Mouse (Mus musculus) erythroblast, embryonic 14.5 days (primary cell): Measurements from ENCODE around the gene Ablim2. TPM values are rescaled to one million over a fixed set of nuclear protein-coding genes. Genes with fewer than 3 reads are reported as not detected.

Experiments used
- H3K27me3 ChIP-seq: 2 replicates; pipeline ENCODE4 v1.6.1; 2012; ENCODE audit warnings: inconsistent platforms; ENCODE audit not compliant: control insufficient read depth
- H3K36me3 ChIP-seq: 2 replicates; pipeline ENCODE4 v1.6.1; 2012; ENCODE audit warnings: mild to moderate bottlenecking, inconsistent platforms; ENCODE audit not compliant: control insufficient read depth
- H3K4me1 ChIP-seq: 2 replicates; pipeline ENCODE4 v1.6.1; 2012; ENCODE audit warnings: inconsistent platforms; ENCODE audit not compliant: control insufficient read depth
- H3K4me3 ChIP-seq: replicated peaks from 2 replicates; pipeline ENCODE3; 2012; ENCODE audit warnings: moderate library complexity, mild to moderate bottlenecking, inconsistent platforms
- H3K9me3 ChIP-seq: 2 replicates; pipeline ENCODE4 v1.6.1; 2012; ENCODE audit warnings: low read length, inconsistent platforms, mixed read lengths; ENCODE audit not compliant: control insufficient read depth
- GATA1 ChIP-seq: IDR thresholded peaks from 2 replicates; pipeline ENCODE4 v1.6.1; 2012; ENCODE audit warnings: low read length, inconsistent platforms, mixed read lengths
- TAL1 ChIP-seq: IDR thresholded peaks from 3 replicates; pipeline ENCODE4 v1.6.1; 2012; ENCODE audit warnings: low read length, inconsistent platforms, mixed read lengths
- polyA plus RNA-seq: library from polyadenylated mRNA; stranded (reverse); fragments of >175 nt; gene quantifications from 2 replicates; pipeline ENCODE4 v1.2.3, GENCODE M21; 2012

Ablim2 gene
- polyA plus RNA-seq, 1 experiment: not detected

DNA sequence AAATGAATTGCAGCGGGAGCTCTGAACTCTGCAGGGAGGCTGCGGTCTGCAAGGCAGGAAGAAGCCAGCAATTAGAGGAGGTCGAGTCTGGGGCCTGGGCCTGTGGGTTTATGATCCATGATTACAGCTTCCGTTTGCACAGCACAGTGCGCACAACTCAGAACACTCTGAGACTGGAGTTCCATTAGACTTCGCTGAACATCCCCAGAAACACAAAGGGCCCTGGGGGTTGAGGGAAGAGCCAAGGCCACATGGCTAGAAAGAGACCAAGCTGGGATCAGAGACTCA, 16.4 kb downstream of the Ablim2 start:
- no peaks in the 10 kb centered on the region for H3K27me3 ChIP-seq
- no peak overlapping the region for H3K4me3 ChIP-seq
- no peaks in the 10 kb centered on the region for H3K9me3 ChIP-seq
- TF ChIP-seq TAL1 (no peak), GATA1 (no peak)
- no peaks in the 10 kb centered on the region for H3K36me3 ChIP-seq
- H3K4me1 ChIP-seq: peaks cover 2% of the 10 kb centered on the region; the same call in 1 of the 2 replicates

- no peak for TF ChIP-seq GATA1
- no peak for TF ChIP-seq TAL1
- H3K4me3 ChIP-seq: no peak overlapping the region
- H3K27me3 ChIP-seq: no peaks in the 10 kb centered on the region
- H3K36me3 ChIP-seq: no peaks in the 10 kb centered on the region
- H3K4me1 ChIP-seq: no peaks in the 10 kb centered on the region
- no peaks in the 10 kb centered on the region for H3K9me3 ChIP-seq
Observed at GRCm38 (mm10) chr5:35781116-35781515, 23.4 kb downstream of the Ablim2 start.

DNA sequence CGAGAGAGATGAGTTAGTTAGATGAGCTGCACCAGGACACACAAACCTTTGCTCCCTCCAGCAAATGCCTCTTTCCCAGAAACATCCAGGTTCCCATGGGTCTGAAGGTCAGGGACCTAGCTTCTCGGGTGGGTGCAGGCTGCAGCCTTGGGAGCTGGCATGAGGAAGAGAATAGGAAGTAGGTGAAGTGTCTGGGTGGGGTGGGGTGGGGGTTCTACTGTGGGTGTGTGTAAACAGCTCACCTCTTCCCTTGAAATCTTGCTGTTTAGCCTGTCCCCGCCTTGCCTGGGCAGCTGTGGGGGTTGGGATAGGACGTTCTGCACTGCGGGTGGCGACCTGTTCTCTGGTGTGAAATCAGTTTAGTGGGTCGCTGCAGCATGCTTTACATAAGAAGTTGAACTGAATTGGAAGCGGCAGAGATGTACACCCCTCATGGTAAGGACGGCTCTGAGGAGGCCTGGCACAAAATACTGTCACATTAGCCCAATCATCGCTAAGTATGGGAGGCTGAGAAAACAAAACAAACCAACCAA, 25.0 kb downstream of the Ablim2 start:
- H3K4me1 ChIP-seq: no peaks in the 10 kb centered on the region
- no peaks in the 10 kb centered on the region for H3K36me3 ChIP-seq
- no peak overlapping the region for H3K4me3 ChIP-seq
- H3K9me3 ChIP-seq: no peaks in the 10 kb centered on the region
- no peaks in the 10 kb centered on the region for H3K27me3 ChIP-seq
- no peak for TF ChIP-seq TAL1
- no peak for TF ChIP-seq GATA1

GRCm38 (mm10) chr5:35785853-35786252, 28.2 kb downstream of the Ablim2 start:
- H3K27me3 ChIP-seq: no peaks in the 10 kb centered on the region
- no peaks in the 10 kb centered on the region for H3K36me3 ChIP-seq
- no peaks in the 10 kb centered on the region for H3K9me3 ChIP-seq
- H3K4me1 ChIP-seq: no peaks in the 10 kb centered on the region; the same call in 1 of the 2 replicates
- TF ChIP-seq TAL1: no peak
- no peak for TF ChIP-seq GATA1
- H3K4me3 ChIP-seq: no peak overlapping the region

- no peak for TF ChIP-seq GATA1
- no peak for TF ChIP-seq TAL1
- no peaks in the 10 kb centered on the region for H3K9me3 ChIP-seq
- H3K4me3 ChIP-seq: no peak overlapping the region
- H3K4me1 ChIP-seq: no peaks in the 10 kb centered on the region; the same call in 1 of the 2 replicates
- no peaks in the 10 kb centered on the region for H3K27me3 ChIP-seq
- H3K36me3 ChIP-seq: no peaks in the 10 kb centered on the region
Observed at GRCm38 (mm10) chr5:35787847-35788246, 30.2 kb downstream of the Ablim2 start.

GRCm38 (mm10) chr5:35788719-35789118, 31.0 kb downstream of the Ablim2 start:
- no peaks in the 10 kb centered on the region for H3K9me3 ChIP-seq
- no peaks in the 10 kb centered on the region for H3K27me3 ChIP-seq
- no peaks in the 10 kb centered on the region; the same call in 1 of the 2 replicates for H3K4me1 ChIP-seq
- no peak overlapping the region for H3K4me3 ChIP-seq
- no peak for TF ChIP-seq TAL1
- TF ChIP-seq GATA1: no peak
- no peaks in the 10 kb centered on the region for H3K36me3 ChIP-seq

GRCm38 (mm10) chr5:35789697-35790096, 32.0 kb downstream of the Ablim2 start:
- H3K4me1 ChIP-seq: no peaks in the 10 kb centered on the region; the same call in 1 of the 2 replicates
- no peak for TF ChIP-seq TAL1
- no peak for TF ChIP-seq GATA1
- no peaks in the 10 kb centered on the region for H3K9me3 ChIP-seq
- no peaks in the 10 kb centered on the region for H3K36me3 ChIP-seq
- H3K4me3 ChIP-seq: no peak overlapping the region
- no peaks in the 10 kb centered on the region for H3K27me3 ChIP-seq

DNA sequence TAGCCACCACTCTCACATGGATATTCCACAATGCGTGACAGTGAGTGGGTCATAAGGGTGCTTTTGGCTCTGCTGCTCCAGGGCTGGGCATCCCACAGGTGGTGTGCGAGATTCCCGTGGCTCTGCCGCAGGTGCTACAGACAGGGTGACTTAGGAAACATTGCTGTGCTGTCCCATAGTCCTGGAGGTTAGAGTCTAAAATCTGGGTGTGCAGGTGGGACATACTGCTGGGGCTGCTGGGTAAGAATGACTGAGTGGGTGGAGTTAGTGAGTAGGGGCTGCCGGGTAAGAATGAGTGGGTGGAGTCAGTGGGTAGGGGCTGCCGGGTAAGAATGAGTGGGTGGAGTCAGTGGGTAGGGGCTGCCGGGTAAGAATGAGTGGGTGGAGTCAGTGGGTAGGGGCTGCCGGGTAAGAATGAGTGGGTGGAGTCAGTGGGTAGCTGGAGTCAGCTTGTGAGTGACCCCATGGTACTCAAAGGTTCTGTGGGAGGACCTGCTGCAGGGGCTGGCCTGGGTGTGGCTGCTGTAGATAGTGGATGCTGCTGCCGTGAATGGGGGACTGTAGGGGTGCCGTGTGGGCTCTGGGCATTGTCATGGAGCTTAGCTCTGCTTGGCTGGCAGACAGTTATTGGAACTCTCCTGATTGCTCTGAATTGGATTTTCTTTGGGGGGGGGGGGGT, 32.8 kb downstream of the Ablim2 start:
- H3K4me3 ChIP-seq: no peak overlapping the region

GRCm38 (mm10) chr5:35793971-35794370, 36.3 kb downstream of the Ablim2 start:
- H3K36me3 ChIP-seq: no peaks in the 10 kb centered on the region
- H3K27me3 ChIP-seq: no peaks in the 10 kb centered on the region
- TF ChIP-seq GATA1: no peak
- TF ChIP-seq TAL1: no peak
- H3K9me3 ChIP-seq: no peaks in the 10 kb centered on the region
- H3K4me3 ChIP-seq: no peak overlapping the region
- H3K4me1 ChIP-seq: no peaks in the 10 kb centered on the region; the same call in 1 of the 2 replicates

More for the DNA sequence above, 32.8 kb downstream of the Ablim2 start:
- H3K9me3 ChIP-seq: no peaks in the 10 kb centered on the region
- H3K27me3 ChIP-seq: no peaks in the 10 kb centered on the region
- TF ChIP-seq GATA1: no peak
- no peaks in the 10 kb centered on the region; the same call in 1 of the 2 replicates for H3K4me1 ChIP-seq
- no peaks in the 10 kb centered on the region for H3K36me3 ChIP-seq
